Mouse (Mus musculus) mouse trophoblast stem cell (cell line): ENCODE measurements around the gene Neu2.

Source experiments
- in situ Hi-C, 2 experiments: fragments of 300-500 bp; cut with MseI, MboI; formaldehyde crosslinking; loops; 2 replicates in 1 of 2; 3 replicates in 1 of 2; pipeline ENCODE4 v1.15.1; 2025

Neu2 gene

DNA sequence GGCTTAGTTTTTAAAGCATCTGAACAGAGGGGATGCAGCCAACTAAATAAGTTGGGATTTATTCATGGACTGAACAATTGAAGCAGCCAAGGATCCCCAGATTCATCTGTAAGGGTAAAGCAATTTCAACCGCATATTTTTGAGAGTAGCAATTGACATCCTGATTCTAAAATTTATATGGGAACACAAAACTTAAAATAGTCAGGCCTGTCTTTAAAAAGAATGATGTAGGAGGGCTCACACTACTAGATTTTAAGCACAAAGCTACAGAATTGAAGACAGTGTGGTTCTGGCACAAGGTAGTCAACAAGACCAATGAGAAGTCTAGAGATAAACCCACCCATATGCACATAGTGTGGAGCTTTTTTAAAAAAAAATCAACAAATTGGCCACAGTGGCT is 27.3 kb downstream of the Neu2 start:
- in situ Hi-C loops: loop anchor here in 1 of 2 experiments (25.0 kb wide), 1 partner anchor 650 kb away; no protein-coding TSS in a partner anchor

DNA sequence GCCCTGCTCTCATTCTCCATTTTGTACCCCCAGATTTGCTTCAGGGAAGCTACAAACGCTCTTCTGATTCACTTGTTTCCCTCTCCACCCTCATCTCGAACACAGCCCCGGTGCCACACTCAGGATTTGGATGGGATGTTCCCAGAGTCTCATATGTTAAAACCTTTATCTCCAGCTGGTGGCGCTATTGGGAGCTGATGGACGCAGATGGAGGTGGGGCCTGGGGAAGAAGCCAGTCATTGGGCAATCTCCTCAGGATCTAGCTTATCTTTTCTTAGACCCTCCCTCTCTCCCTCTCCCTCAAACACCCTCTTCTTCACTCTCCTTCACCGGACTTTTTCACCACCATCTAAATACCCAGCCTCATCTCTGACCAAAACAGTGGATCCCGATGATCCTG is 31.9 kb downstream of the Neu2 start:
- in situ Hi-C loops: loop anchor here in 1 of 2 experiments (25.0 kb wide), 1 partner anchor 646 kb away; no protein-coding TSS in a partner anchor

DNA sequence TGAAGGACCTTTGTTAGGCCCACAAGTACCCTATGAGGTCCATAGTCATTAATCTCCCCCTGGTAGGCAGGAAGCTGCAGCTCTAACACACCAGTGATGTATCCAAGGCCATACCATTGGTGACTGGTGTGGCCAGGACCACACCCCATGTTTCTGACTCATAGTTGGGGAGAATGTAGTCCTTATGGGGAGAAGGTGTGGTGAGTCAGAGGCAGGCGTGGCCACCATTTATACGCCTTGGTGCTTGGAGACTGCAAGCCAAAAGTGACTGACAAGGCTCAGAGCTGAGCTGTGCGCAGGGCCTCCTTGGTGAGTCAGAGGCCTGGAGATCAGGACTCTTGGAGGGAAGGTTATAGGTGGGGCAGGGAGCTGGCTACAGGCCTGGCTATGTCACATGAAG is 41.3 kb downstream of the Neu2 start:
- in situ Hi-C loops: no loop called here

- in situ Hi-C loops: no loop called here
These were observed 43.9 kb downstream of the Neu2 start for GRCm38 (mm10) chr1:87553586-87553985.

DNA sequence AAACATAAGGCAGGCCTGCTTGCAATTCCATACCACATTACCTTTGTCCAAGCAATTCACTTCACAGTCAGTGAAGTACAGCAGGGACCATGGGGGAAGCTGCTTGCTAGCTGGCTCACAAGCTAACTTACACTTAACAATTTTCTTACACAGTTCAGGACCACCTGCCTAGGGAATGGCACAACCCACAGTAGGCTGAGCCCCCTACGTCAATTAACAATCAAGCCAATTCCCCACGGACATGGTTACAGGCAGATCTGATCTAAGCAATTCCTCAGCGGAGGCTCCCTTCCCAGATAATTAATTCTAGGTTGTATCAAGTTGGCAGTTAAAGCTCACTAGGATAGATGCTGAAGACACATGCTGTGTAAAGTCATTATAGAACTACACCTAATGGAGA is 53.3 kb downstream of the Neu2 start:
- in situ Hi-C loops: no loop called here

- in situ Hi-C loops: no loop called here
These were observed 56.1 kb downstream of the Neu2 start for GRCm38 (mm10) chr1:87565760-87566159.

DNA sequence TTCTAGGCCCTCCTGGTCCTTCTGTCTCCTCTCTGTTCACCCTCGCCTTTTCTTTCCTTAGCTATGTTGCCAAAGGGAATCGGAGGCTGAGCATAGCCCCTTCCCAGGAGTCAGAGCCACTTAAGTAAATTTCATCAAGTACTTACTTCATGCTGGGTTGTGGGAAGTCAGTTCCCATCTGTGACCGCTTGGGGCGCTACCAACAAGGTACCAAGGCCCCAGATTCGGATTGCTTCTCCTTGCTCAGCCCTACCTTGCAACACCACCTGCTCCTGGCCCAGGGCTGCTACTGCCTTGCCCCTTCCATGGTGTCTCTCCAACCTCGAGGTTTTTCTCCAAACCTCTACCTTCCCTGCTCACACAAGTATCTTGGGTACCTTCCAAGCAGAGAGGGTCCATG is 58.7 kb downstream of the Neu2 start:
- in situ Hi-C loops: no loop called here

GRCm38 (mm10) chr1:87573261-87573660 is 63.6 kb downstream of the Neu2 start:
- in situ Hi-C loops: no loop called here

DNA sequence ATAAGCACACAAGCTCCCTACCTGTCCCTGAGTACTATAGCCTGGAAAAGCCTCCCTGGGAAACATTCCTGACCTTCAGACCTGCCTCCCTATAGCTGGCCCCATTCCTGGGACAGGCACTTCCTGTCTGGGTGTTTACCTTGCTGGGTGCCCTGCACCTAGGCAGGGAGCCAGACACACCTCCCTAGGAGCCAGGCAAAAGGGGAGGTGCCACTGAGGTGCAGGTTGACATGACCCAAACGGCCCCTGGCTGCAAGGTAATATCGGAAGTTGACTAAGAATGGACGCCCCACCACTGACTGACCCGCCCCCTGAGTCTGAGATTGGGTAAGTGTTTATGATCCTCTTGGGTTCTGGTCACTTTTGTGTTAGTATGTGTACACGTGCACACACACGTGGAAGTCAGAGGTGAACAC is 64.1 kb downstream of the Neu2 start, which contains the start of gene Ngef:
Gene Ngef (minus strand): TSS at position 71 of the 416 bp plus-strand sequence.
- in situ Hi-C loops: no loop called here

DNA sequence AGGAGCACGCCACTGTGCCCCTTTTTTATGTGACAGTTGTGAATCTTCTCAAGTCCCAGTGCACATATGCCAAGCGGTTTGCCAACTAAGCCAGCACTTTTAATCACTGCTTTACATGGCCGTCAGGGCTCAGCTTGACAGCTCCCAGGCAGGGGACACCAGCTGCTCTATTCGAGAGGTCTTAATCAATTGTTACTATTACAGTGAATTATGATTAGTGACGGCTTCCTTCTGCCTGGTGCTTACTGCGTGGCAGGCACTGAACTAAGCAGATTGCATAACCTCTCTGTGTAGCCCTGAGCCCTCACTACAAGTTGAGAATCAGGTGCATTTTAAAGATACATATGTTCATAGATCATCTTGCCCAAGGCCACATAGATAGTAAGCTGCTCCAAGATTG is 64.7 kb downstream of the Neu2 start:
- in situ Hi-C loops: no loop called here

DNA sequence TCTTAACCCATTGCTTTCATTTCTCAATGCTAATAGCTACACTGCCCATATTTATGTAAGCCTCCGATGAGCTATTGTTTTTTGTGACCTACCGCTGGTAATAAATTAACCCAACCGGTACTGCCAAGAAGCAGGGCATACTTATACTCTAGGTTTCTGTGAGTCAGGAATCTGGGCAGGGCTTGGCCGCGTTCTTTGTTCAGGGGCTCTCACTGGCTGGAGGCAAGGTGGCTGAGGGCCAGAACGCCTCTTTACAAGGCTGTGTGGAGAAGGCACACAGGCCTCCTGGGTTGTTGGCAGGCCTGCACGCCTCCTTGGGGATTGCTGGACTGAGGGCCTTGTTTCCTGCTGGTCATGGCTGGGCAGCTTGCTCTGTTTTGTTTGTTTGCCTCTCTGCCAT is 65.1 kb downstream of the Neu2 start:
- in situ Hi-C loops: no loop called here

GRCm38 (mm10) chr1:87578965-87579364 is 69.3 kb downstream of the Neu2 start:
- in situ Hi-C loops: no loop called here

DNA sequence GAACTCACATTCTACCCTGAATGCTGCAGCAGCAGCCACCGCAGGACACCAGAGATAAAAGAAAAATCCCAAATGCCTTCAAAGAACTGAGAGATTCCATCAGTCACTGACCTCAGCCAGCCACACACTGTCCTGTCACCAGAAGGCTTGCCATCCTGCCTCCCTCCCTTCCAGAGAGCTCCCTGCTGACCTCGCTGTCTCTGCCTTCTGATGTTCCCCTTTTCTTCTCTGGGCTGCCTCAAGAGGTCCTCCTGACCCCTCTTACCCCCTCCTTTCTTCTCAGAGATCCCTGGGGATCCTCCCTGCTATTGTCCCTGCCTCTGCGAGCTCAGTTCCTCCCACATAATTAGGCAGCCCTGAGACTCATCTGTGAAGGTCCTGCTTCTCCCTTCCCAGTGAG is 71.1 kb downstream of the Neu2 start:
- in situ Hi-C loops: no loop called here

DNA sequence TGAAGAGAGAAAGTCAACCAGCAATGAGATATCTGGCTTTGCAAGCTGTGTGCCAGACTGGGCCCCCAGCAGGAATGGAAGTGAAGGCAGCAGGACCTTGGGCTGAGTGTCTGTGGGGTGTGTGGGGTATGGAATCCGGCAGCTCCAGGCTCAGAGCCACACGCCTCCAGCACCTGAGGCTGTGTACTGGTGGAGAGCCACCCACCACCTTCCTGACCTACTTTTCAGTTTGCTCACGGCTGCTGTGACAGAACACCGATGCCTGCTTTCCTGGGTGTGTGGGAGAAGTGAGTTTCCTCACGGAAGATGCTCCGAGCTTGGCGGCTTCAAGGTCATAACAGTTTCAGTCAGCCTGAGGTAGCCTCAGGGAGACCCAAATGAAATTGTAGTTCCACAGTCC is 79.5 kb downstream of the Neu2 start:
- in situ Hi-C loops: no loop called here

- in situ Hi-C loops: no loop called here
These were observed 80.3 kb downstream of the Neu2 start for GRCm38 (mm10) chr1:87589980-87590379.

DNA sequence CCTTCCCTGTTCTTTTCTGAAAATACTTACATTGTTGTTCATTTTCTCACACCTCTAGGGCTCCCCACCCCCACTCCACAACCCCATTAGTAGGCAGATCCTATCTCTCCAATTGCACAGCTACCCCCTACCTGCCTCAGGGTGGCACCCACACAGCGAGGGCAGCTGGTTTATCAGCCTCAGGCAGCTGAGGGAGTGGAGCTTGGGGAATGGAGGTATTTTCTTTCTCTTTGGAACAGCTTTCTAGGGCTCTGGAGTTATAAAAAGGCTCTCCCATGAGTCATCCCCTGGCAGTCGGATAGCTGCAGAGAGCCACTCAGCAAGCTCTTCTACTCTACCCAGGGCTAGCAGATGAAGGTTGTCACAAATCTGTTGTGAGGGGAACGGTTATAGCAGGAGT is 84.6 kb downstream of the Neu2 start:
- in situ Hi-C loops: no loop called here

DNA sequence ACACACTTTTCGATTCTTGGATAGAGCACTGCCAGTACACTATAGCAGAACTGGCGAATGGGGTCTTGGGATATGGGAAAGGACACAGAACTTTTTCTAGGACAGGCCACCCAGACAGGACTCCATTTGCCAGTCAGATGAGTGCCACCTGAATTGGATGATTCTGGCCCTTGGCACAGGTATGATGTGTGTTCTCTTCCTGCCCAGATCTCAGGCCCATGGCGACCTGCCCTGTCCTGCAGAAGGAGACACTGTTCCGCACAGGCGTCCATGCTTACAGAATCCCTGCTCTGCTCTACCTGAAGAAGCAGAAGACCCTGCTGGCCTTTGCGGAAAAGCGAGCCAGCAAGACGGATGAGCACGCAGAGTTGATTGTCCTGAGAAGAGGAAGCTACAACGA is 85.0 kb downstream of the Neu2 start:
- in situ Hi-C loops: no loop called here

DNA sequence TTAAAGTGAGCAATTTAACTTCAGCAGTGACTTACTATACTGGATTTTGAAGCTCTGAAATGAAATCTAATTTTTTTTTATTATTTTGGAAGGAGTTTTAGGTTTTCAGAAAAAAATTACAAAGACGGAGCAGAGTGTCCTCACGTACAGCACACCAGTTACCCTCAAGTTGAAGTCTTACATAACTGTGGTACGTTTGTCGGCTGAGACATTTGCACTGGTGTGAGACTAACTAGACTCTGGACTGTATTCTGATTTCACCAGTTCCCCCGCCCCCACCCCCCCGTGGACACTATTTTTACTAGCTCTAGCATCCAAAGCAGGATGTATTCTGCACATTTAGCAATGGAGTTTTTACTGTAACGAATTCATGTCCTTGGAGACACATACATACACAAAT is 90.8 kb downstream of the Neu2 start:
- in situ Hi-C loops: no loop called here

DNA sequence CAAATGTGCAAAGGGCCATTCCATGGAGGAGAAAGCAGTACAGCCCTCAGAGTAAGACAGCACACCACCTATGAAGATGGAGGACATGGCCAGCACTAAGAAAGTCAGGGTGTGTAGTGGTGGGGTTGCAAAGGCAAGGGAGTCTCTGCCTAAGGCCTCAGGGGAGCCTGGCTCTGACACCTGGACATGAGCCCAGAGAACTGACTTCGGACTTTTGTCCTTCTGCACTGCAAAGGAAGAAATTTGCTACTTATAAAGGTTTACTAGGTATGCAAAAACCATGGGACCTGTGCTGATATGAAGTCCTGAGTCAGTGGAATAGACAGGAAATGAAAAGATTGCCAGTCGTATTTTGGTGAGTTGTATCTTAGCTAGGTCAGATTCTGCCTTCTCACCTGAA is 92.1 kb downstream of the Neu2 start:
- in situ Hi-C loops: no loop called here

DNA sequence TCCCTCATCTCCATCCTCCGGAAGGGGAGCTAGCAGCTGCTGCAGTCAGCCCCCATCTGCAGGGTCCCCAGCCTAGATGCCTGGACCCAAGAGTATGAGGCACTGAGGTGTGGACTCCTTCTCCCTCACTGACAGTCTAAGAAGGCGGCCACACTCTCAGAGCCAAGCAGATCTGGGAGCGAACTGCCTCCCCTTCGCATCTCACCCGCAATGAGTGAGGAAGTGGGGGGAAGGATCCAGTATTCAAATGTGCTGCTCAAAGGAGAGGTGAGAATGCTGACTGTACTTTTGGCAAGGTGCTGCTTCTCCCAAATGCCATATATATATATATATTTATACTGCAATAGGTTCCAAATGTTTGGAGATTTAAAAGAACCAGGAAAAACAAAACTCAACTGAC is 93.7 kb downstream of the Neu2 start:
- in situ Hi-C loops: no loop called here

DNA sequence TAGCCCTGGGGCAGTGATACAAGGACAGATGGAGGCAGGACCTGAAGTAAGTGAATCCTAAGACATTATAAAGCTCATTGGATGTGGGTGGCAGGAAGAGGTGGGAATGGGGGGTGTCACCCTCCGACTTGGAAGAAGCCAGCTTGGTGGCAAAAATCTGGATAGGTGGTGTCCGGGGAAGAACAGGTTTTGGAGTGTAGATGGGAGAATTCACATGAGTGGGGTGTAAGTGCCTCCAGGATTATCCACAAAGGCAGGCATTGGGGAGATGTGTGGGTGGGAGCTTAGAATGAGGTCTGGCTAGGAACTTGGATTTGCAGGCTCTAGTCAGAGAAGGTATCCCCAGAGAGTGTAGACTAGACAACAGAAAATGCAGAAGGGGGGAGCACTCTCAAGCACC is 95.6 kb downstream of the Neu2 start:
- in situ Hi-C loops: no loop called here

DNA sequence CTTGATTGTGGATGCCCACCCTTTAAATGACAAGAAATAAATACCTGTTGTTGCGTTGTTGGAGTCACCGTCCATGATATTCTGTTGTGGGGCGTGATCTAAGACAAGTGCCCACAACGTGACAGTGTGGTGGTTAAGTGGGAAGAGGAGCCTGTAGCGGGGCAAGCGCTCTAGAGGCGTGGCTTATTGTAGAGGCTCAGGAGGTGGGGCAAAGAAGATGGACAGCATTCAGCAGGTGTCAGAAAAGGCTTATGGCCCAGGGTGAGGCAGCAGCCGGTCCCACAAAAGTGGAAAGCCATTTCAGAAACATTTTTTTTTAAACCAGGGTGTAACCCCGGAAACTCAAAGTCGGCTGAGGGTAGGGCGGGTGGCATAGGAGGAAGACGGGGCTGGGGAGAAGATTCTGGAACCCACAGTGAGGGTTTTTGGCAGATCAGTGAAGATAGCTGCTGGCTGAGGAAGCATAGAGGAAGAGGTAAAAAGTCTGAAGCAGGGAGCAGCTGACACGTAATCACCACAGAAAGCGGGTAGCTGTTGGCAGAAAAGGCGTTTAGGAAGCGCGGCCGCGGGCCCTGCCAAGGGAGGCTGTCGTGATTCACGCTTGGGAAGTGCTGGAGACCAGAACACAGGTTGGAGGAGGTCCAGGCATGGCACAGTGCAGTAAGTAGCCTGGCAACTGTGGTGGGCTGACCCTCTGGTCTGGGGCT is 97.8 kb downstream of the Neu2 start:
- in situ Hi-C loops: no loop called here

DNA sequence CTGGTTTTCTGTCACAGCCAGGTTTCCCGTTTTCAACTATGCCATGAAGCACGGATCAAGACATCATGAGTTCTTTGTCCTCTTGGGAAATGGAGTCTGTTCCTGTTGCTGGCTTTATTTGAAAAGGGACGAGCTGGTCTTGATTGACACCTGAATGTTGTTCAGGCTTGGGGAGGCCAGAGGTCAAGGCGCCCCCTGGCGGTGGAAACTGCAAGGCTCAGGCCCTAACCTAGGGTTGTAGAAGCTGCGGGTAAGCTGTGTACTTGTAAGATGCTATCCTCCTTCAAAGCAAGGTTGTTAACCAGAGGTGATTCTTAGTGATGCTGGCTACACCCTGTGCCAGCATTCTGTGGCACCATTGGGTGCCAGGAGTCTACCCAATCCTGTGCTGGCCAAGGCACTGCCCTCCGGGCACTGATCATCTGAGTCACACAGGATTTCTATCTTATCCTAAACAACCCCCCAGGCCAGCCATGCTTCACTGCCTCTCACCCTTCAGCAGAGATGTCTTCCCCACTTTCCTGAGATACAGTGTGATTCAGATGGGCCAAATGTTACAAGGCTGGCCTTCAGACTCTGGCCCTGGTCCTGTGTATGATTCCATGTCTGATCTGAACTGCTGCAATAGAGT is 98.8 kb downstream of the Neu2 start:
- in situ Hi-C loops: no loop called here
